Mouse (Mus musculus): Measurements from ENCODE around the gene Atf7ip.

DNA sequence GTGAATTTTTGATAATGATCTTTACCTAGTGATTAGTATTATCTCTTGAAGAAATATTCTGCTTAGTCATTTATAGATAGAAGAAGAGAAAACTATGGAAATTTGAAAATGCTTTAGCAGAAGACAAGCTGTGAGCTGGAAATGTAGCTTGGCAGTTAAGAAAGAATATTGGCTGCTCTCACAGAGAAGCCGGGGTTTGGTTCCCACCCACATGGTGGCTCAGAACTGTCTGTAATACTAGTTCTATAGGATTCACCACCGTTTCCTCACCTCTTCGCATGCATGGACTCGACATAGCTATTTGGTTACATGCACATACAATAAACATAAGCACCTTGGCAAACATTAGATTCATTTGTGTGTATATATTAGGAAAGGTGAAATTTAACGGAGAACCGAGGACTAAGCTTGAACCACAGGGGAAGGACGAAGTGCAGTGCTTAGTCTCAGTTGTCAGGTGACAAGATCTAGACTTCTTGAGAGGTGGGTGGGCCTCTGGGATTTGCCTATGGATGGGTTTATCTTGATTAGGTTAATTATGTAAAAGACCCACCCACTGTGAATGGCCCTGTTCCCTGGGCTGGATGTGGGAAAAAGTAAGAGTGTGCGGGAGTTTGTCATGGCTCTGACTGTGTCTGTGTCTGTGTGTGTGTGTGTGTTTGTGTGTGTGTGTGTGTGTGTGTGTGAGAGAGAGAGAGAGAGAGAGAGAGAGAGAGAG, 52.5 kb downstream of the Atf7ip start:
- TF ChIP-seq POLR2A (IDR thresholded peaks at IDR 0.05; ENCODE audit: insufficient read depth, low read length) (no peak), CTCF (IDR thresholded peaks at IDR 0.05; ENCODE audit: low read depth, low read length) (no peak), EP300 (IDR thresholded peaks at IDR 0.05; ENCODE audit: insufficient read depth, low read depth, low read length) (no peak)
